Mouse (Mus musculus): ENCODE results near the gene Actn4.

GRCm38 (mm10) chr7:28877155-28877554 lies 85.0 kb downstream of the Actn4 start:
- no peak for TF ChIP-seq CTCF (IDR thresholded peaks at IDR 0.05; ENCODE audit: insufficient read depth, low read length)
- TF ChIP-seq POLR2A (IDR thresholded peaks at IDR 0.05; ENCODE audit: borderline replicate concordance, extremely low read depth, low read depth, low read length): no peak
